Mouse (Mus musculus) limb, embryonic 15.5 days (tissue): ENCODE data around the gene Ptar1. TPM values are rescaled to one million over a fixed set of nuclear protein-coding genes. Genes with fewer than 3 reads are reported as not detected.
A peak's percentile ranks its signal among the peaks of the same experiment; 100 is the strongest.

Source experiments
- ATAC-seq: fragments of 200-750 bp; cut with Nextera tagmentation; 2 replicates; pipeline ENCODE4 v1.8.0; 2017; ENCODE audit warnings: low read depth, moderate TSS enrichment; ENCODE audit not compliant: insufficient number of reproducible peaks, low FRiP score, low TSS enrichment
- H3K27ac ChIP-seq: fragments of 300-500 bp; sonication (generic); 2 replicates; pipeline ENCODE4 v1.5.1; 2015; ENCODE audit warnings: moderate library complexity, mild to moderate bottlenecking, inconsistent platforms
- H3K27me3 ChIP-seq: fragments of 300-500 bp; sonication (generic); 2 replicates; pipeline ENCODE4 v1.6.1; 2015; ENCODE audit warnings: inconsistent platforms
- H3K36me3 ChIP-seq: fragments of 300-500 bp; sonication (generic); 2 replicates; pipeline ENCODE4 v1.6.1; 2015; ENCODE audit warnings: inconsistent platforms
- H3K4me1 ChIP-seq: fragments of 300-500 bp; sonication (generic); 2 replicates; pipeline ENCODE4 v1.6.1; 2015; ENCODE audit warnings: inconsistent platforms
- H3K4me2 ChIP-seq: fragments of 300-500 bp; sonication (generic); 2 replicates; pipeline ENCODE4 v1.6.1; 2015; ENCODE audit warnings: mild to moderate bottlenecking, inconsistent platforms
- H3K4me3 ChIP-seq: fragments of 300-500 bp; sonication (generic); 2 replicates; pipeline ENCODE4 v1.5.1; 2015; ENCODE audit warnings: mild to moderate bottlenecking, inconsistent platforms
- H3K9ac ChIP-seq: fragments of 300-500 bp; sonication (generic); 2 replicates; pipeline ENCODE4 v1.6.1; 2015; ENCODE audit warnings: inconsistent platforms
- H3K9me3 ChIP-seq: fragments of 300-500 bp; sonication (generic); 2 replicates; pipeline ENCODE4 v1.6.1; 2016; ENCODE audit warnings: inconsistent platforms
- WGBS: fragments of 180-500 bp; shearing (Covaris S2); methylation state at CpG from one replicate; pipeline ENCODE4 v1.1.7; 2015; 5-methylcytosine and 5-hydroxymethylcytosine counted together
- polyA plus RNA-seq: library from polyadenylated mRNA; unstranded; fragments of >200 nt; fragmentation: Nextera tagmentation; extraction: Ambion mirVana; gene quantifications from 2 replicates; pipeline ENCODE4 v1.2.1, GENCODE M21; 2015

Ptar1 gene
- polyA plus RNA-seq, 1 experiment from 2014 or later = 5.8 TPM

DNA sequence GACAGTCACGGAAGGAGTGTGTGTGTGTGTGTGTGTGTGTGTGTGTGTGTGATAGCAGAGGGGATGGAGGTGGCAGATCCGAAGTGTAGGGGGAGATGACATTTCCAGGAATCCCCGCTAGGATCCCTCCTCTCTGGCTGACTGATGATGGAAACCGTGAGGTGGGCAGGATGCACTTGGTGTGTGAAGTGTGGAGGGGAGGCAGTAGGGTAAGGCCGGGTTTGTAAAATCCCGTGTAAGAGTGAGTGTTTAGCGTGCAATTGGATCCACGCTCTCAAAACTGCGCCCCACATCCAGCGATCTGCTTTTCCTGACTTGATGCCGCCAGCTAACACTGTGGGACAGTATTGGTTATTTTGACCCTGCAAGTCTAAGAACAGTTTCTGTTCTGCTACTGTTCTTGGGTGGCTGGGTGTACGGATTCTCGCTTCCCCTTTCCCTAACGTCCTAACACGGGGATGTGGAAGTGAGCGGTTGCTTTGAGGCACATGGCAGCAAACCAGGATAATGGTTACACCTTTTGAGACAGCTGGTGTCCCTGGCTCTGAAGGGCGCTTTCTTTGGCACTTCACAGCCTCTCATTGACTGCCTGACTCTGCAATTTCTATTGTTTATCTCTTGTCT, 72.2 kb downstream of the Ptar1 start:
- H3K27ac ChIP-seq = no peak overlapping the region
- H3K27me3 ChIP-seq = peaks cover 21% of the 10 kb centered on the region
- H3K9me3 ChIP-seq = no peaks in the 10 kb centered on the region
- ATAC-seq = no peak
- WGBS = 1% methylated on average over 17 of the region's 17 CpGs
- peak overlapping the region; percentile 91 for H3K4me2 ChIP-seq
- H3K36me3 ChIP-seq = no peaks in the 10 kb centered on the region
- peak overlapping the region; percentile 74 for H3K4me3 ChIP-seq
- H3K9ac ChIP-seq = peak overlapping the region; percentile 73
- H3K4me1 ChIP-seq = peaks cover 13% of the 10 kb centered on the region

DNA sequence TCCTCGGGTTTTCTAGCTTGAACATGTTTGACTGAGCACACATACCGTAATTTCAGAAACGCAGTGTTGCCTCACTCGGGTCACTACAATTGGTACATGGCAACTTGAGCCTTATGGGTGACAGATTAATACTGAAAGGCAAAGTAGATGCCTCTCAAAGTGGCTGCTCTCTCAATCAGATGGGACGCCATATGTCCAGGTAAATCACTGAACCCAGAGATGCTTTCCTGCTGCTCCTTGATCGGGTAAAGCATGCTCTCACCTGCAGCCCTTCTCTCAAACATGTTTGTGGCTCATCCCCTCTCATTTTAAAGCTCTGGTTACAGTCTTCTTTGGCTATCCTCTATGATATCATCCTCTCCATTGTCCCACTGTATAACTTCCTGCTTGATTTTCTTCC, 76.1 kb downstream of the Ptar1 start:
- H3K9me3 ChIP-seq = no peaks in the 10 kb centered on the region
- H3K4me1 ChIP-seq = peaks cover 5% of the 10 kb centered on the region
- no peak overlapping the region for H3K27ac ChIP-seq
- H3K4me2 ChIP-seq = no peak overlapping the region
- no peaks in the 10 kb centered on the region for H3K36me3 ChIP-seq
- no peak for ATAC-seq
- WGBS = 78% methylated on average over 6 of the region's 6 CpGs
- peaks cover 21% of the 10 kb centered on the region for H3K27me3 ChIP-seq
- no peak overlapping the region for H3K4me3 ChIP-seq
- no peak overlapping the region for H3K9ac ChIP-seq

DNA sequence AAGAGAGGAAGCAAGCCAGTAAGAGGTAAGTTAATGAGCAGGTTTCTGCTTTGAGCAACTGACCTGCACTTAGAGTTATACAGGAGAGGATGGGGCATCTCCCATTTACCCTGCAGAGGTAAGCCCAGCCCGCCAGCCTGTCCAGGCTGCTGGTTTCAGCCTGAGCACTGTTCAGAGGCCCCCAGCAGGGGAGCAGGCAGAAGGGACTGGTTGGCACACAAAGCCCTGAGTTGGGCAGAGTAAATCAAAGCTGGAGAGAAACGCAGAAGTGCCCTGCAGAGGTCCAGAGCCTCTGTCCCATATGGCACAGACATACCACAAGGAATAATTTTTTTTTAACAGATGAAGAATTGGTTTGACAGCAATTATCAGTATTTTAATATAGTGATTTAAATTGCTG, 76.8 kb downstream of the Ptar1 start:
- no peak overlapping the region for H3K9ac ChIP-seq

DNA sequence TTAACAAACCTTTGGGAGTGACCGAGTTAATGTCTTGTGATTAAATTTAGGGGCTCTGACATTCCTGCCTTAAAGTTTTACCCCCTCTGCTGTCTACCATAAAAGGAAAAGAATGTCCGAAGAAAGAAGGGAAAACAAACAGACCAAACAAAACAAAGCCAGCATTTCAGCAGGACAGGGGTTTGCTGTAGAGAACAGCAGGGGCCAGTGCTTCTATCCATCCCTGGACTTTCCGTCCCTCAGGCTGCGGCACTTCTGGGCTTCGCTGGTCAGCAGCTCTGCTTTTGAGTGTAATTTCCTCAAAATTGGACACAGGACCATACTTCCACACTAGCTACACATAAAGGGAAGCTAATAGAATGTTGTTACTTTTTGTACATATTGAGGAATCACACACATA, 81.6 kb downstream of the Ptar1 start:
- H3K36me3 ChIP-seq = no peaks in the 10 kb centered on the region
- H3K27ac ChIP-seq = no peak overlapping the region
- no peak overlapping the region for H3K9ac ChIP-seq
- 71% methylated on average over 5 of the region's 5 CpGs for WGBS
- H3K9me3 ChIP-seq = no peaks in the 10 kb centered on the region
- ATAC-seq = no peak
- H3K4me2 ChIP-seq = no peak overlapping the region
- H3K4me3 ChIP-seq = no peak overlapping the region
- no peaks in the 10 kb centered on the region for H3K4me1 ChIP-seq
- no peaks in the 10 kb centered on the region for H3K27me3 ChIP-seq

More for the DNA sequence above, 76.8 kb downstream of the Ptar1 start:
- Histone ChIP-seq H3K27me3 (peaks cover 21% of the 10 kb centered on the region), H3K36me3 (no peaks in the 10 kb centered on the region), H3K27ac (no peak overlapping the region), H3K4me3 (no peak overlapping the region), H3K4me1 (peaks cover 5% of the 10 kb centered on the region), H3K4me2 (no peak overlapping the region), H3K9me3 (no peaks in the 10 kb centered on the region)
- WGBS = 60% methylated on average over 2 of the region's 2 CpGs
- ATAC-seq = no peak

DNA sequence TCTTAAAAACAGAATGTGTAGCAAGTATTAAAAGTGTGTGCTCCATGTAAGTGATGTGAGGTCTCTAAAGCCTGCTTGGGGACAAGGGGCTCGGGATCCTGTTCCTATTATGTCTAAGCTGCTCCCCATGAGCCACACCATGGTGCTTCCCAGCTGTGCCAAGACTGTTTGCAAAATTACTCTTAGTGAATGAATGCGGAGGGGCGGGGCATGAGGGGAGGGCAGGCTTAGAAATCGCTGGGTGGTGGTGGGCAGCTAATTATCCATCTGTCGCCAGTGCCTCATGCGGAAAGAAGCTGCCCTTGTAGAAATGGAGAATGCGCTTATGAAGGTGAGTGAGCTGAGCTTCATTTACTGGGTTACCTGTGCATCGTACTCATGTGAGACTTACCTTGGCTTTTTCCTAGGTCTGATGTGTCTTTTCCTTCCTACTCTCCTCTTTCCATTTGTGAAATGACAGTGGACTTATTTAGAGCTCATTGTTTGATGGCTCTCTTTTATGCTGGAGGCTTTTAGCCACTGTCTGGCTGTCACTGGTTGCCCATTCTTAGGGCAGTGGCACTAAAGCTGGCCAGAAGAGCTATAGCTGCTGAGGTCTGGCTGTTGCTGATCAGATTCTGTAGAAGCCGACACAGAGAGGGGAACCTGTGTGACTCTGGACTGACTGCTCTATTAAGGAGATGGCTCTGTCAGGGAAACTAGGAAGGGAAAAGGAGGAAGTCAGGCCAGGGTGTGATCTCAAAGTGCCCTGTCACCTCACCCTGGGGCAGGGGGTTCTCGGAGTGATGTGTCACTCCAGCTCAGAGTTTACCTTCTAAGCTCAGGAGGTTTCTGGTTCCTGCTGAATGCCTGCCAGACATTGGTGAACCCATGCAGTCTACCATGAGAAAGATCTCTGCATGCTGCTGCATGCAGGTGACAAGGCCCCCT, 83.5 kb downstream of the Ptar1 start:
- no peak overlapping the region for H3K4me2 ChIP-seq
- no peak overlapping the region for H3K4me3 ChIP-seq
- no peaks in the 10 kb centered on the region for H3K36me3 ChIP-seq
- H3K9ac ChIP-seq = no peak overlapping the region
- no peaks in the 10 kb centered on the region for H3K9me3 ChIP-seq
- no peaks in the 10 kb centered on the region for H3K27me3 ChIP-seq
- 52% methylated on average over 10 of the region's 10 CpGs for WGBS
- no peak for ATAC-seq
- H3K4me1 ChIP-seq = no peaks in the 10 kb centered on the region
- H3K27ac ChIP-seq = no peak overlapping the region

DNA sequence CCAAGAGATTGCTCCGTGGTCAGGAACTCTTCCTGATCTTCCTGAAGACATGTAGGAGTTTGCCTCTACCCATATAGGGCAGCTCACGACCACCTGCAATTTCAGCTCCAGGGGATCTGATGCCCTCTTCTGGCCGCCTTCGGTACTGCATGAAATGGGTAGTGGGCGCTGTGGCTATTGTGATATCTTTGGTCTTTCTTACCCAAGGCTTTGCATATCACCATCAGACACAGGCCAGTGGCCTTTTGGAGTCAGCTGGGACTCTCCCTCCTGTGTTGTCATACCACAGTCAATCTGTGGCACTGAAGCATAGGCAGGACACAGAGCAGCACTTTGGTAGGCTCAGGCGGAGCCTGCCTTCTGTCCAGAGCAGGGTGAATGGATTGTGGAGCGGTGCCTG, 84.7 kb downstream of the Ptar1 start:
- Histone ChIP-seq H3K9me3 (no peaks in the 10 kb centered on the region), H3K4me3 (no peak overlapping the region), H3K9ac (no peak overlapping the region), H3K27ac (no peak overlapping the region), H3K27me3 (no peaks in the 10 kb centered on the region), H3K4me2 (no peak overlapping the region), H3K36me3 (no peaks in the 10 kb centered on the region), H3K4me1 (no peaks in the 10 kb centered on the region)
- no peak for ATAC-seq
- 70% methylated on average over 7 of the region's 7 CpGs for WGBS

DNA sequence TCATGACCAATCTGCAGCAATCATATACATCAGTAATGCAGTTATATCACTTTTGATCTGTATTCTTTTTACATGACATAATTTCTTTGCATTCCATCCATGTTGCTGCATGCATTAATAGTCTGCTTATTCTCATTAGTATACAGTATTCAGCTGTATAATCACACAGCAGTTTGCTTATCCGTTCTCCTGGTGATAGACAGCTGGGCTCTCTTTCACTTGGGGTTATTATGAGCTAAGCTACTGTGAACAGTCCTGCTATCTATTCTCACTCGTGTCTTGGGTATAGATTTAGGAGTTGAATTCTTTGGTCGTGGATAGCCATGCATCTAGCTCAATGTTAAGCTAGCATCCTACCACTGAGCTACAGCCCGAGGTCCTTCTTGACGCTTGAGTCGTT, 88.1 kb downstream of the Ptar1 start:
- WGBS = 83% methylated on average over 6 of the region's 6 CpGs
- Histone ChIP-seq H3K4me3 (no peak overlapping the region), H3K4me2 (no peak overlapping the region), H3K27ac (no peak overlapping the region), H3K4me1 (no peaks in the 10 kb centered on the region), H3K36me3 (no peaks in the 10 kb centered on the region), H3K9ac (no peak overlapping the region), H3K27me3 (no peaks in the 10 kb centered on the region), H3K9me3 (no peaks in the 10 kb centered on the region)
- no peak for ATAC-seq

DNA sequence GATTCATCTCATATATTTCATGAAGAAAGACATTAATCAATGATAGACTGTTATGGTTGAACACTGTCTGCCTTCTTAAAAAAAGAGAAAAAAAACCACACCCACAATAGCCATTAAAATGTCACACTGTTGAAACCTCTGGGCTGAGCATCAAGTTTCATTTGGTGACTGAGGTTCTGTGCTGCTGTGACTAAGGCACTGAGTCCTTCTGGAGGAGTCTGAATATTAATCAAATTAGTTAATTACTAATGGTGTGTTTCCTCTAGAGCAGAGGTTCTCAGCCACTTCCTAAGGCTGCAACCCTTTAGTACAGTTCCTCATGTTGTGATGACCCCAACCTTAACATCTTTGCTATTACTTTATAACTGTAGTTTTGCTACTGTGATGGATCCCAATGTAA, 91.9 kb downstream of the Ptar1 start:
- no peaks in the 10 kb centered on the region for H3K4me1 ChIP-seq
- no peak overlapping the region for H3K27ac ChIP-seq
- no peak overlapping the region for H3K9ac ChIP-seq
- H3K4me3 ChIP-seq = no peak overlapping the region
- no peaks in the 10 kb centered on the region for H3K9me3 ChIP-seq
- H3K27me3 ChIP-seq = no peaks in the 10 kb centered on the region
- H3K36me3 ChIP-seq = no peaks in the 10 kb centered on the region
- no peak for ATAC-seq
- no peak overlapping the region for H3K4me2 ChIP-seq

DNA sequence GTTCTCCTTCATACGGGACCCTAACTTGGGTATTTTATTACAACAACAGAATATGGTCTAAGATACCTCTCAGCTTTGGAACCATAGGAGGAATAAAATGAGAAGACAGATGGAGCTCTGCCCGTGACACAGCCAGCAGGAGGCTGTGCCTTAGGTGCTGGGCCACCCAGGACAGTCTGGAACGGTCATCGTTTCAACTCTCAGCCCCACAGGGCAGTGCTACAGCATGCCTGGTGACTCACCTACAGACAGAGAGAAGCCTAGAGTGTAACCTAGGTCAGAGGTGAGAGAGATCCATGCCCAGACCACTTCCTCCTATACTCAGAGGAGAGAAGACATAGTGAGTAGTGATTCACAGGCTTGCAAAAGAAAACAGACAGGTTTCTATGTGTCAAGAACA, 92.9 kb downstream of the Ptar1 start:
- no peaks in the 10 kb centered on the region for H3K36me3 ChIP-seq
- WGBS = 84% methylated on average over 4 of the region's 4 CpGs
- H3K27me3 ChIP-seq = no peaks in the 10 kb centered on the region
- no peak overlapping the region for H3K4me2 ChIP-seq
- no peaks in the 10 kb centered on the region for H3K9me3 ChIP-seq
- H3K9ac ChIP-seq = no peak overlapping the region
- no peak overlapping the region for H3K27ac ChIP-seq
- H3K4me3 ChIP-seq = no peak overlapping the region
- no peaks in the 10 kb centered on the region for H3K4me1 ChIP-seq
- no peak for ATAC-seq

Other genes with a start within 250 kb of the Ptar1 start
- 3.4 and 4.8 TPM in 2 replicates for gene Mamdc2, start 239.0 kb upstream of the Ptar1 start, polyA plus RNA-seq
- gene 1700028P14Rik, start 34.6 kb upstream of the Ptar1 start, polyA plus RNA-seq = 0.23 and 0.27 TPM in 2 replicates
- gene Apba1, start 71.5 kb downstream of the Ptar1 start, polyA plus RNA-seq = 0.71 and 0.74 TPM in 2 replicates